Mouse (Mus musculus) bone marrow, adult 2 months (tissue): Measurements from ENCODE around the gene Rab3b.

ENCODE experiments used
- CTCF ChIP-seq: fragments of 200-500 bp; IDR thresholded peaks from 2 replicates; pipeline ENCODE4 v1.5.1; 2011; ENCODE audit warnings: low read length, control low read depth; ENCODE audit not compliant: control insufficient read depth, insufficient read depth
- POLR2A ChIP-seq: fragments of 200-500 bp; IDR thresholded peaks from 2 replicates; pipeline ENCODE4 v1.6.1; 2011; ENCODE audit warnings: low read depth, mild to moderate bottlenecking, control low read depth, low read length, borderline replicate concordance; ENCODE audit not compliant: control insufficient read depth

DNA sequence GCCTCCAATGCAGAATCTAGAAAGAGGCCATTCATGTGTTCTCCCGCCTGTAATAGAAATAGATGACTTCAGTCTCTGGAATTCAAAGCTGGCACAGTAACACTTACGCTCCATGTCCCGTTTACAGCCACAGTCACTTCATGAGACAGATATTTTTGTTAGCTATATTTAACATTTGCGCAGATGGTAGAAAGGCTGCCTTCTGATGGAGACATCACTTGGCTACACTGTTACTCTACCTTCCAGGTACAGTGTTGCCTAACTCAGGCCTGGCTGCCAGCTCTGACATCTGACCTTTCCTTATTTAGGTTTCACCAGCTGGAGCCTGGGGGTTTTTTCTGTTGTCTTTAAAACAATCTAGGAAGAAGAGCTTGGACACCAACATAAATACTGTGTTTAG lies 40.8 kb upstream of the Rab3b start:
- TF ChIP-seq POLR2A (no peak), CTCF (no peak)
